Mouse (Mus musculus) MEL (cell line): ENCODE results near the gene Slc5a11. TPM values are rescaled to one million over a fixed set of nuclear protein-coding genes. Genes with fewer than 3 reads are reported as not detected.

Source experiments
- DNase-seq: peaks from one replicate; pipeline ENCODE4 v3.0.0; 2011; ENCODE audit warnings: low read depth, low spot score
- H3K27ac ChIP-seq: 2 replicates; pipeline ENCODE4 v1.5.1; 2012; ENCODE audit warnings: low read depth, mild to moderate bottlenecking, control low read depth, low read length, moderate library complexity; ENCODE audit not compliant: control insufficient read depth
- H3K27me3 ChIP-seq, 2 experiments: fragments of 150-350 bp in 1 of 2; sonication (generic) in 1 of 2; 2 replicates each; pipeline ENCODE4 v1.6.1; 2012; ENCODE audit warnings: low read length in 2 of 2, mild to moderate bottlenecking in 2 of 2, improper control_type of control experiment in 1 of 2, moderate library complexity in 1 of 2; ENCODE audit not compliant: insufficient read depth in 2 of 2, control insufficient read depth in 1 of 2
- H3K36me3 ChIP-seq, 2 experiments: 2 replicates each; pipeline ENCODE4 v1.6.1; 2012 to 2014; ENCODE audit warnings: low read length in 2 of 2, improper control_type of control experiment in 1 of 2, inconsistent platforms in 1 of 2, mild to moderate bottlenecking in 1 of 2; ENCODE audit not compliant: insufficient read depth in 2 of 2, control insufficient read depth in 1 of 2
- H3K4me1 ChIP-seq, 2 experiments: fragments of 150-350 bp in 1 of 2; sonication (generic) in 1 of 2; 2 replicates each; pipeline ENCODE4 v1.6.1; 2012; ENCODE audit warnings: low read length in 2 of 2, improper control_type of control experiment in 1 of 2, mild to moderate bottlenecking in 1 of 2; ENCODE audit not compliant: insufficient read depth in 2 of 2, control insufficient read depth in 1 of 2
- H3K4me3 ChIP-seq, 2 experiments: fragments of 150-350 bp in 1 of 2; sonication (generic) in 1 of 2; 2 replicates each; pipeline ENCODE4 v1.5.1; 2012; ENCODE audit warnings: low read depth in 2 of 2, low read length in 2 of 2, mild to moderate bottlenecking in 2 of 2, moderate library complexity in 2 of 2, control low read depth in 1 of 2, improper control_type of control experiment in 1 of 2; ENCODE audit not compliant: control insufficient read depth in 1 of 2, insufficient read depth in 1 of 2
- H3K79me2 ChIP-seq: 2 replicates; pipeline ENCODE4 v1.6.1; 2012; ENCODE audit warnings: mild to moderate bottlenecking, low read length, moderate library complexity; ENCODE audit not compliant: control insufficient read depth, poor library complexity, insufficient read depth
- H3K9ac ChIP-seq: 2 replicates; pipeline ENCODE4 v1.6.1; 2012; ENCODE audit warnings: low read depth, mild to moderate bottlenecking, control low read depth, low read length, moderate library complexity; ENCODE audit not compliant: control insufficient read depth, poor library complexity, severe bottlenecking
- H3K9me3 ChIP-seq: fragments of 150-350 bp; sonication (generic); replicated peaks from 2 replicates; pipeline ENCODE4 v1.6.1; 2012; ENCODE audit warnings: mild to moderate bottlenecking, low read length, improper control_type of control experiment, moderate library complexity; ENCODE audit not compliant: insufficient read depth
- BHLHE40 ChIP-seq: IDR thresholded peaks from 2 replicates; pipeline ENCODE4 v1.6.1; 2012; ENCODE audit warnings: low read depth, mild to moderate bottlenecking, inconsistent platforms, low read length, improper control_type of control experiment, borderline replicate concordance
- CHD2 ChIP-seq: IDR thresholded peaks from 2 replicates; pipeline ENCODE4 v1.6.1; 2011; ENCODE audit warnings: low read length, improper control_type of control experiment
- E2F4 ChIP-seq: IDR thresholded peaks from 2 replicates; pipeline ENCODE4 v1.6.1; 2011; ENCODE audit warnings: low read depth, low read length, improper control_type of control experiment, borderline replicate concordance
- ELF1 ChIP-seq: IDR thresholded peaks from 2 replicates; pipeline ENCODE4 v1.6.1; 2014; ENCODE audit warnings: low read depth, mild to moderate bottlenecking, inconsistent platforms, low read length, improper control_type of control experiment, moderate library complexity
- ETS1 ChIP-seq: IDR thresholded peaks from 2 replicates; pipeline ENCODE4 v1.6.1; 2012; ENCODE audit warnings: low read depth, mild to moderate bottlenecking, inconsistent platforms, low read length, improper control_type of control experiment, moderate library complexity
- HCFC1 ChIP-seq: IDR thresholded peaks from 2 replicates; pipeline ENCODE4 v1.6.1; 2012; ENCODE audit warnings: low read depth, mild to moderate bottlenecking, inconsistent platforms, low read length, improper control_type of control experiment, moderate library complexity
- MAX ChIP-seq: IDR thresholded peaks from 2 replicates; pipeline ENCODE4 v1.6.1; 2011; ENCODE audit warnings: low read length, improper control_type of control experiment
- MAZ ChIP-seq: IDR thresholded peaks from 2 replicates; pipeline ENCODE4 v1.6.1; 2012; ENCODE audit warnings: low read depth, mild to moderate bottlenecking, inconsistent platforms, low read length, improper control_type of control experiment
- MEF2A ChIP-seq: IDR thresholded peaks from 2 replicates; pipeline ENCODE4 v1.6.1; 2014; ENCODE audit warnings: low read depth, mild to moderate bottlenecking, inconsistent platforms, low read length, improper control_type of control experiment; ENCODE audit not compliant: poor library complexity, insufficient replicate concordance, severe bottlenecking; ENCODE audit errors: extremely low read depth
- MYB ChIP-seq: IDR thresholded peaks from 2 replicates; pipeline ENCODE4 v1.6.1; 2011; ENCODE audit warnings: mild to moderate bottlenecking, low read depth, low read length, improper control_type of control experiment
- NELFE ChIP-seq: IDR thresholded peaks from 2 replicates; pipeline ENCODE4 v1.6.1; 2011; ENCODE audit warnings: low read depth, low read length, improper control_type of control experiment
- POLR2AphosphoS2 ChIP-seq: IDR thresholded peaks from 2 replicates; pipeline ENCODE4 v1.6.1; 2011; ENCODE audit warnings: low read length, improper control_type of control experiment
- POLR2AphosphoS5 ChIP-seq: IDR thresholded peaks from 2 replicates; pipeline ENCODE4 v1.6.1; 2012; ENCODE audit warnings: low read depth, borderline replicate concordance, mild to moderate bottlenecking, inconsistent platforms, low read length, moderate library complexity, mixed read lengths
- TCF12 ChIP-seq: IDR thresholded peaks from 2 replicates; pipeline ENCODE4 v1.6.1; 2014; ENCODE audit warnings: low read depth, mild to moderate bottlenecking, inconsistent platforms, low read length, improper control_type of control experiment, moderate library complexity
- UBTF ChIP-seq: IDR thresholded peaks from 2 replicates; pipeline ENCODE4 v1.6.1; 2012; ENCODE audit warnings: low read depth, mild to moderate bottlenecking, inconsistent platforms, low read length, improper control_type of control experiment, moderate library complexity, borderline replicate concordance; ENCODE audit not compliant: insufficient read depth
- USF2 ChIP-seq, 2 experiments: IDR thresholded peaks; 2 replicates each; pipeline ENCODE4 v1.6.1; 2011 to 2012; ENCODE audit warnings: improper control_type of control experiment in 2 of 2, low read length in 2 of 2, borderline replicate concordance in 1 of 2, inconsistent platforms in 1 of 2, low read depth in 1 of 2, mild to moderate bottlenecking in 1 of 2; ENCODE audit not compliant: insufficient read depth in 1 of 2
- ZC3H11A ChIP-seq: IDR thresholded peaks from 2 replicates; pipeline ENCODE4 v1.6.1; 2012; ENCODE audit warnings: low read depth, mild to moderate bottlenecking, inconsistent platforms, low read length, improper control_type of control experiment
- ZMIZ1 ChIP-seq: IDR thresholded peaks from 2 replicates; pipeline ENCODE4 v1.6.1; 2012; ENCODE audit warnings: low read depth, mild to moderate bottlenecking, inconsistent platforms, low read length, improper control_type of control experiment, moderate library complexity
- ZNF384 ChIP-seq: IDR thresholded peaks from 2 replicates; pipeline ENCODE4 v1.6.1; 2012; ENCODE audit warnings: low read depth, mild to moderate bottlenecking, inconsistent platforms, low read length, improper control_type of control experiment
- polyA plus RNA-seq, 2 experiments: library from polyadenylated mRNA; stranded (reverse) in 1 of 2; unstranded in 1 of 2; fragments of >175 nt in 1 of 2; fragments of >200 nt in 1 of 2; gene quantifications; 2 replicates each; pipeline versions ENCODE4 v1.2.1 to v1.2.4; 2012; ENCODE audit warnings: low replicate concordance in 2 of 2, low read depth in 1 of 2; ENCODE audit not compliant: insufficient read length in 2 of 2, insufficient read depth in 1 of 2, missing spikeins in 1 of 2
- total RNA-seq: library from RNA; depleted of rRNA; stranded (reverse); fragments of 300-350 nt; gene quantifications from 2 replicates; pipeline ENCODE4 v1.2.3, GENCODE M21; 2012

The Slc5a11 gene
- total and polyA plus RNA-seq, 3 experiments, result not detected

DNA sequence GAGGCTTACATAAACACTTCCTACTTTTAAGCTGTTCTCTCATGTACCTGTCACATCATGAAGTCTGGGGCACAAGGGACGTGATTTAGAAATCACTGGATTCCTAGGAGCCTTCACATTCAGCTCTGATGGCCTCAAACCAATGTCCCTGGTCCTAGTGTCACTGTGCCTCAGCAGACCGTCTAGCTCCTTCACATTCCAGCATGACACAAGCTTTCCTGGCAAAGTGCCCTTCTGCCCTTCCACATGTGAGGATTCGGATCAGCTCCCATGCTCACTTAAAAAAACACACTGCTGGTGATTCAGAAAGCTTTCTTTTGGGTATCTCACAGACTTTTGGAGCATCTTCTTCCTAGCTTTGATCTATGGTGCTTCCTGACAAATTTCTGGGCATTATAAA is 83.6 kb downstream of the Slc5a11 start:
- Histone ChIP-seq H3K9me3 (no peaks in the 10 kb centered on the region), H3K27me3 (no peaks in the 10 kb centered on the region), H3K36me3 (no peaks in the 10 kb centered on the region; a peak in 1 of 4 replicates), H3K9ac (no peak overlapping the region), H3K27ac (no peak overlapping the region), H3K79me2 (no peaks in the 10 kb centered on the region), H3K4me3 (no peak overlapping the region), H3K4me1 (no peaks in the 10 kb centered on the region)
- TF ChIP-seq NELFE (no peak), UBTF (no peak), ELF1 (no peak), E2F4 (no peak), HCFC1 (no peak), POLR2AphosphoS5 (no peak)
- DNase-seq, result no peak

DNA sequence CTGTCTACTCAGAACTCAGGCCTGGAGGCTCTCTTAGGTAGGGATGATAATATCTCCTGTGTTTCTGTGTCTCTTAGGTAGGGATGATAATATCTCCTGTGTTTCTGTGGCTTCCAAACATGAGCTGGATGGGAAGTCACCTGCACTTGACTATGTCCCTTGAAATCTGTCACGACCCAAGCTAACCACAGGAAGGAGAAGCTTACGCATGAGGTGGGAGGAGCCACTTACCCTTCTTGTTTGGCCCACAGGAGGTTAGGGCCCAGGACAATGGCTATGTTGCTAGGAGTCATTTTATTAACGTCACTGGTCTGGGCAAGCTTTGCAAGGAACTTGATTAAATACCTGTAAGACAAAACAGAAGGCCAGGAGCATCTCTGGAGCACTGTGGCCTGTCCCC is 85.7 kb downstream of the Slc5a11 start:
- H3K4me3 ChIP-seq, result no peak overlapping the region
- H3K9me3 ChIP-seq, result no peaks in the 10 kb centered on the region
- H3K27me3 ChIP-seq, result no peaks in the 10 kb centered on the region
- no peak for DNase-seq
- peaks cover 0 to 5% of the 10 kb centered on the region in 2 experiments; a peak in 1 of 4 replicates for H3K36me3 ChIP-seq
- no peaks in the 10 kb centered on the region for H3K79me2 ChIP-seq
- no peak overlapping the region for H3K27ac ChIP-seq
- H3K4me1 ChIP-seq, result no peaks in the 10 kb centered on the region
- TF ChIP-seq USF2 (IDR thresholded peaks at IDR 0.05; ENCODE audit: borderline replicate concordance in 1 of 2, insufficient read depth in 1 of 2, low read depth in 1 of 2, low read length in 2 of 2) (no peak), POLR2AphosphoS2 (no peak), MAX (no peak), MAZ (no peak), MYB (no peak), CHD2 (no peak), MEF2A (no peak), ZNF384 (no peak), BHLHE40 (no peak)
- TF ChIP-seq, all 39 proteins: peak for 0
- H3K9ac ChIP-seq, result no peak overlapping the region

DNA sequence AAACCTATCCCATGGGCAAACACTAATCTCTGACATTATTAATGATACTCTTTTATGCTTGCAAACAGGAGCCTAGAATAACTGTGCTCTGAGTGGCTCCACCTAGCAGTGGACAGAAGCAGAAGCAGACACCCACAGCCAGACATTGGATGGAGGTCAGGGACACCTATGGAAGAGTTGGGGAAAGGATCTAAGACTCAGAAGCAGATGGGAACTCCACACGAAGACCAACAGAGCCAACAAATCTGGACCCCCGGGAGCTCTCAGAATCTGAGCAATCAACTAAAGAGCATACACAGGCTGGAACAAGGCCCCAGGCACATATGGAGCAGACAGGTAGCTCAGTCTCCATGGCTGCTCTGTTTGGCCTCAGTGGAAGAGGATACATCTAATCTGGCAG is 90.8 kb downstream of the Slc5a11 start:
- Histone ChIP-seq H3K79me2 (no peaks in the 10 kb centered on the region), H3K36me3 (peaks cover 0 to 5% of the 10 kb centered on the region in 2 experiments; a peak in 1 of 4 replicates), H3K4me1 (no peaks in the 10 kb centered on the region), H3K9me3 (no peaks in the 10 kb centered on the region), H3K9ac (no peak overlapping the region), H3K4me3 (no peak overlapping the region), H3K27ac (no peak overlapping the region), H3K27me3 (no peaks in the 10 kb centered on the region)
- no peak for TF ChIP-seq ETS1
- no peak for TF ChIP-seq MAX
- no peak for TF ChIP-seq TCF12
- no peak for TF ChIP-seq USF2 (IDR thresholded peaks at IDR 0.05; ENCODE audit: borderline replicate concordance in 1 of 2, insufficient read depth in 1 of 2, low read depth in 1 of 2, low read length in 2 of 2)
- no peak for TF ChIP-seq ZMIZ1
- no peak for TF ChIP-seq ZC3H11A
- no peak for TF ChIP-seq BHLHE40
- no peak for DNase-seq
